Mouse (Mus musculus) limb, embryonic 12.5 days (tissue): ENCODE results near the gene Dpyd. TPM values are rescaled to one million over a fixed set of nuclear protein-coding genes. Genes with fewer than 3 reads are reported as not detected.

Experiments
- ATAC-seq: fragments of 200-750 bp; cut with Nextera tagmentation; 2 replicates; pipeline ENCODE4 v1.8.0; 2017; ENCODE audit warnings: low read depth, moderate TSS enrichment; ENCODE audit not compliant: insufficient number of reproducible peaks, insufficient read depth, low FRiP score, low TSS enrichment
- H3K27ac ChIP-seq: fragments of 300-500 bp; sonication (generic); 2 replicates; pipeline ENCODE4 v1.5.1; 2016; ENCODE audit warnings: mild to moderate bottlenecking, moderate library complexity
- H3K27me3 ChIP-seq: fragments of 300-500 bp; sonication (generic); 2 replicates; pipeline ENCODE4 v1.6.1; 2016; ENCODE audit warnings: mild to moderate bottlenecking, moderate library complexity
- H3K36me3 ChIP-seq: fragments of 300-500 bp; sonication (generic); 2 replicates; pipeline ENCODE4 v1.6.1; 2016; ENCODE audit warnings: mild to moderate bottlenecking, moderate library complexity
- H3K4me1 ChIP-seq: fragments of 300-500 bp; sonication (generic); replicated peaks from 2 replicates; pipeline ENCODE4 v1.6.1; 2016
- H3K4me2 ChIP-seq: fragments of 300-500 bp; sonication (generic); 2 replicates; pipeline ENCODE4 v1.6.1; 2016; ENCODE audit warnings: mild to moderate bottlenecking, moderate library complexity
- H3K4me3 ChIP-seq: fragments of 300-500 bp; sonication (generic); replicated peaks from 2 replicates; pipeline ENCODE4 v1.5.1; 2016; ENCODE audit warnings: mild to moderate bottlenecking
- H3K9ac ChIP-seq: fragments of 300-500 bp; sonication (generic); replicated peaks from 2 replicates; pipeline ENCODE4 v1.6.1; 2016; ENCODE audit warnings: mild to moderate bottlenecking, moderate library complexity
- H3K9me3 ChIP-seq: fragments of 300-500 bp; sonication (generic); 2 replicates; pipeline ENCODE4 v1.6.1; 2016; ENCODE audit warnings: mild to moderate bottlenecking, moderate library complexity
- WGBS: fragments of 180-500 bp; shearing (Covaris S2); methylation state at CpG from one replicate; pipeline ENCODE4 v1.1.7; 2016; 5-methylcytosine and 5-hydroxymethylcytosine counted together
- polyA plus RNA-seq: library from polyadenylated mRNA; unstranded; fragments of >200 nt; fragmentation: Nextera tagmentation; extraction: Ambion mirVana; gene quantifications from 2 replicates; pipeline ENCODE4 v1.2.1, GENCODE M21; 2016

Gene Dpyd
- polyA plus RNA-seq, 1 experiment from 2014 or later, result 11.8 TPM

- H3K36me3 ChIP-seq, result no peaks in the 10 kb centered on the region
- no peak overlapping the region for H3K4me2 ChIP-seq
- ATAC-seq, result no peak
- 80% methylated on average over 1 of the region's 1 CpGs for WGBS
- no peaks in the 10 kb centered on the region for H3K27me3 ChIP-seq
- no peak overlapping the region for H3K4me3 ChIP-seq
- H3K27ac ChIP-seq, result no peak overlapping the region
- H3K9me3 ChIP-seq, result no peaks in the 10 kb centered on the region
- H3K9ac ChIP-seq, result no peak overlapping the region
- H3K4me1 ChIP-seq, result no peaks in the 10 kb centered on the region
Observed at GRCm38 (mm10) chr3:119464479-119464878, 902.5 kb downstream of the Dpyd start.

GRCm38 (mm10) chr3:119467723-119468122, 905.8 kb downstream of the Dpyd start:
- Histone ChIP-seq H3K27ac (no peak overlapping the region), H3K27me3 (no peaks in the 10 kb centered on the region), H3K4me3 (no peak overlapping the region), H3K36me3 (no peaks in the 10 kb centered on the region), H3K9me3 (no peaks in the 10 kb centered on the region), H3K4me2 (no peak overlapping the region), H3K9ac (no peak overlapping the region), H3K4me1 (peaks cover 7% of the 10 kb centered on the region; the same call in 1 of the 2 replicates)
- WGBS, result 67% methylated on average over 2 of the region's 2 CpGs
- no peak for ATAC-seq
